Mouse (Mus musculus): ENCODE measurements around the gene Dirc2. TPM values are rescaled to one million over a fixed set of nuclear protein-coding genes. Genes with fewer than 3 reads are reported as not detected.

The Dirc2 gene
- total and polyA plus RNA-seq, 2 experiments from 2014 or later = 15.3 to 39.8 TPM

- no peak for ATAC-seq (ENCODE audit: insufficient read depth, low read depth)
- Histone ChIP-seq H3K9me3 (replicated peaks; ENCODE audit: control insufficient read depth, low read length) (no peaks in the 10 kb centered on the region), H3K4me3 (ENCODE audit: low read depth, low read length) (no peak overlapping the region), H3K36me3 (replicated peaks; ENCODE audit: control insufficient read depth, insufficient read depth, low read length) (peaks cover 8% of the 10 kb centered on the region; the same call in 1 of the 2 replicates), H3K27me3 (ENCODE audit: control insufficient read depth, insufficient read depth, low read length) (no peaks in the 10 kb centered on the region), H3K27ac (ENCODE audit: low read depth) (no peak overlapping the region), H3K9ac (replicated peaks; ENCODE audit: low read depth, low read length) (no peak overlapping the region), H3K4me1 (ENCODE audit: control insufficient read depth, insufficient read depth) (peaks cover 17% of the 10 kb centered on the region), H3K4me2 (ENCODE audit: low read depth, low read length) (no peak overlapping the region)
- TF ChIP-seq EP300 (IDR thresholded peaks at IDR 0.05; ENCODE audit: low read depth) (no peak), CTCF (IDR thresholded peaks at IDR 0.05; ENCODE audit: low read depth) (no peak)
- DNase-seq (ENCODE audit: low spot score) = no peak
- WGBS = 49% methylated on average over 1 of the region's 1 CpGs
Observed at GRCm38 (mm10) chr16:35739548-35739947, 29.6 kb downstream of the Dirc2 start.

DNA sequence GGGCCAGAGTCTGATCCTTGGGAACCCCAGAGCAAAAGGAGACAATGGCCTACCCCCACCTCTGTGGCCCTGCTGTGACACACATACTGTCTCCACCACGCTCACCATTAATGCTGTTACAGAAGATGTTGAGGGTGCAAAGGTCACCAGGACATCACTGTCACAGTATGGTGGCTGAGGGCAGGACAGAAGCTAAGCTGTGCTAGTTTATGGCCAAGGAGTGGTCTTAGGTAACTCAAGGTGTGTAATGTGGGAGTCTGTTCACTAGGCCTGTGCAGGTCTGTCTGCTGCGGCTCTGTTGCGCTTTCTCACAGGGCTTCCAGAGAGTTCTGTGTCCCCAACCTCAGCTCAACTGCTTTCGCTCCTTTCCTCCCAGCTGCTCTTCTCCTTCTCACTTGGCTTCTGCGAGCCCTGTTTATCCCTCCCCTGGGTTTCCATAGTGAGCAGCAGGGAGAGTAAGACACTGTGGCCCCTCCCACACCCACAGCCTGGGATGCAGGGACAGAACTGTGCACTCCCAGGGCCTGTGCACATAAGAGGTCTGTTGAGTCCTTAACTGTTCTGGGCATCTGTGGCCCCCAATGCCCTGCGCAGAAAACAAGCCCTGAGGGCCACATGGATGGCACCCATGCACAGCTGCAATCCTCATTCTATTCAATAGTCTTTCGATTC is 30.9 kb downstream of the Dirc2 start:
- WGBS = 83% methylated on average over 7 of the region's 7 CpGs
- Histone ChIP-seq H3K9ac (replicated peaks; ENCODE audit: low read depth, low read length) (no peak overlapping the region), H3K4me3 (ENCODE audit: low read depth, low read length) (no peak overlapping the region), H3K4me2 (ENCODE audit: low read depth, low read length) (no peak overlapping the region), H3K27me3 (ENCODE audit: control insufficient read depth, insufficient read depth, low read length) (no peaks in the 10 kb centered on the region), H3K9me3 (replicated peaks; ENCODE audit: control insufficient read depth, low read length) (no peaks in the 10 kb centered on the region), H3K36me3 (replicated peaks; ENCODE audit: control insufficient read depth, insufficient read depth, low read length) (peaks cover 8% of the 10 kb centered on the region; the same call in 1 of the 2 replicates), H3K4me1 (ENCODE audit: control insufficient read depth, insufficient read depth) (peaks cover 17% of the 10 kb centered on the region), H3K27ac (ENCODE audit: low read depth) (no peak overlapping the region)
- DNase-seq (ENCODE audit: low spot score) (no peak), ATAC-seq (ENCODE audit: insufficient read depth, low read depth) (no peak)
- no peak for TF ChIP-seq EP300 (IDR thresholded peaks at IDR 0.05; ENCODE audit: low read depth)

DNA sequence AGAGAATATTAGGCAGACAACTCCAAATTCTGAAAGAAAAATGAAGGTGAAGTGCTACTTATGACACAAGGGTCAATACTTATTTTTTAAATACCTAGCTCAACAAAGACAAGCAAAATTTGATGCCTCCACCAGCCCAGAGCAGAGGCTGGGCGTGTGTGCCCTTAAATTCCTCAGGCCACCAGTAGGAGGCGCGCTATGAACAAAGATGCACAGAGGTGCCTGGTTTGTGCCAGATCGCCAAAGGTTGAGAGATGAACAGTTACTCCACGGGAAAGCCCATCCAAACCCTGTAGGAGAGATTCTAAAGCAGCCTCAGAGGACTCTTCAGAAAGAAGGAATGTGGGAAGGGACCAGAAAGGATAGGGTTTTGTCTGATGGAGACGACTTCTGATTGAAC is 35.1 kb downstream of the Dirc2 start:
- peaks cover 7% of the 10 kb centered on the region for H3K4me1 ChIP-seq (ENCODE audit: control insufficient read depth, insufficient read depth)
- TF ChIP-seq EP300 (IDR thresholded peaks at IDR 0.05; ENCODE audit: low read depth) = no peak
- peak; percentile 90 for TF ChIP-seq CTCF (IDR thresholded peaks at IDR 0.05; ENCODE audit: low read depth)
- peak; percentile 75 for DNase-seq (ENCODE audit: low spot score)
- no peak overlapping the region for H3K4me2 ChIP-seq (ENCODE audit: low read depth, low read length)
- H3K9ac ChIP-seq (replicated peaks; ENCODE audit: low read depth, low read length) = no peak overlapping the region
- no peak overlapping the region for H3K27ac ChIP-seq (ENCODE audit: low read depth)
- 17% methylated on average over 6 of the region's 6 CpGs for WGBS
- no peaks in the 10 kb centered on the region for H3K27me3 ChIP-seq (ENCODE audit: control insufficient read depth, insufficient read depth, low read length)
- no peaks in the 10 kb centered on the region for H3K9me3 ChIP-seq (replicated peaks; ENCODE audit: control insufficient read depth, low read length)
- peak; percentile 74; the same call in 1 of the 2 replicates for ATAC-seq (ENCODE audit: insufficient read depth, low read depth)
- H3K4me3 ChIP-seq (ENCODE audit: low read depth, low read length) = no peak overlapping the region
- peaks cover 8% of the 10 kb centered on the region; the same call in 1 of the 2 replicates for H3K36me3 ChIP-seq (replicated peaks; ENCODE audit: control insufficient read depth, insufficient read depth, low read length)

DNA sequence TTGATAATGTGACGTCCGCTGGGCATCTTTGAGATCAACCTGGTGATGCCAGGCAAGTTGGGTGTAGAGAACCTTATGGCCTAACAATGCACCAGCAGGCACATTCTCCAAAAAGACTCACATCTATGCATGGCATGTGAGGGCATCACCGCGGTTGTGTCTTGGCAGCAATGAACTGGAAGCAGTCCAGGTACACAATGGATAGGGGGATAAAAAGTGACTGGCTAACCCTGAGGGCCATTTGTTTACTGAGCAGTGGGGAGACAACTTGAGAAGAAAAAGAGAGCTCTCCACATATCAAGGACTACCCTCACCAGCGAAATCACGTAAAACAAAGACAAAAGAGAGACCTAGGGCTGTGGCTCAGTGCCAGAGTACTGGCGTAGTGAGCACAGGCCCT is 37.1 kb downstream of the Dirc2 start:
- peaks cover 7% of the 10 kb centered on the region for H3K4me1 ChIP-seq (ENCODE audit: control insufficient read depth, insufficient read depth)
- WGBS = 45% methylated on average over 7 of the region's 7 CpGs
- no peaks in the 10 kb centered on the region for H3K27me3 ChIP-seq (ENCODE audit: control insufficient read depth, insufficient read depth, low read length)
- no peak overlapping the region for H3K4me3 ChIP-seq (ENCODE audit: low read depth, low read length)
- H3K4me2 ChIP-seq (ENCODE audit: low read depth, low read length) = no peak overlapping the region
- H3K9me3 ChIP-seq (replicated peaks; ENCODE audit: control insufficient read depth, low read length) = no peaks in the 10 kb centered on the region
- TF ChIP-seq CTCF (IDR thresholded peaks at IDR 0.05; ENCODE audit: low read depth) (no peak), EP300 (IDR thresholded peaks at IDR 0.05; ENCODE audit: low read depth) (no peak)
- ATAC-seq (ENCODE audit: insufficient read depth, low read depth) = no peak
- H3K36me3 ChIP-seq (replicated peaks; ENCODE audit: control insufficient read depth, insufficient read depth, low read length) = peaks cover 22% of the 10 kb centered on the region; the same call in 1 of the 2 replicates
- peak overlapping the region; percentile 26; the same call in 1 of the 2 replicates for H3K27ac ChIP-seq (ENCODE audit: low read depth)
- no peak for DNase-seq (ENCODE audit: low spot score)
- no peak overlapping the region for H3K9ac ChIP-seq (replicated peaks; ENCODE audit: low read depth, low read length)

DNA sequence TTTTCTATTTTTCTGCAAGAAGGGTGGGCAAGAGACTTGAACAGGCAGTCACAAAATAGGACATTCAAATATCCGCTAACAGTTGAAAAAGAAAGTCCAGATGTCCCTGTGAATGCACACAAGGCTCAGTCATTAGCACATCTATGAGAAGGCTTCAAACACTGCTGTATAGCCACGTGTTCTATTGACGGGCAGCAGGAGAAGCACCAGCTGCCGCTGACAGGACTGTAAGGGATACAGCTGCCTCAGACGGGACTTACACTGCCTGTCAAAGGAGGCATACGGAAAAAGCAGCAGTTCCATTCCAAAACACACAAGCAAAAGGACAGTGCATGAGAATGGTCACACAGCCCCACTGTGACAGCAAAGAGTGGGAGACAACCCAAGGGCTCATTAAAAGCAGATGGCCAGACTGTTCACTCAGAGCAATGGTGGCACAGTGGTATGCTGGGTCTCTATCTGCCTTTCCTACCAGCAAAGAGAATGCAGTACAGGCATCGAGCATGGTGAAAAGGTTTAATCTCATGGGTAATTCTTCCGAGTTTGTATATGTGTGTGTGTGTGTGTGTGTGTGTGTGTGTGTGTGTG is 39.9 kb downstream of the Dirc2 start:
- peaks cover 7% of the 10 kb centered on the region for H3K4me1 ChIP-seq (ENCODE audit: control insufficient read depth, insufficient read depth)
- no peaks in the 10 kb centered on the region for H3K27me3 ChIP-seq (ENCODE audit: control insufficient read depth, insufficient read depth, low read length)
- H3K36me3 ChIP-seq (replicated peaks; ENCODE audit: control insufficient read depth, insufficient read depth, low read length) = peaks cover 16% of the 10 kb centered on the region; the same call in 1 of the 2 replicates
- no peak overlapping the region for H3K4me3 ChIP-seq (ENCODE audit: low read depth, low read length)
- no peaks in the 10 kb centered on the region for H3K9me3 ChIP-seq (replicated peaks; ENCODE audit: control insufficient read depth, low read length)
- DNase-seq (ENCODE audit: low spot score) (no peak), ATAC-seq (ENCODE audit: insufficient read depth, low read depth) (peak; percentile 40; the same call in 1 of the 2 replicates)
- TF ChIP-seq EP300 (IDR thresholded peaks at IDR 0.05; ENCODE audit: low read depth) (no peak), CTCF (IDR thresholded peaks at IDR 0.05; ENCODE audit: low read depth) (no peak)
- whole genome bisulfite sequencing = 55% methylated on average over 8 of the region's 8 CpGs
- no peak overlapping the region for H3K27ac ChIP-seq (ENCODE audit: low read depth)
- H3K9ac ChIP-seq (replicated peaks; ENCODE audit: low read depth, low read length) = no peak overlapping the region
- H3K4me2 ChIP-seq (ENCODE audit: low read depth, low read length) = no peak overlapping the region
